Mouse (Mus musculus): ENCODE data around the gene Olfr818. TPM values are rescaled to one million over a fixed set of nuclear protein-coding genes. Genes with fewer than 3 reads are reported as not detected.

Gene Olfr818
- not detected for polyA plus RNA-seq (2017; shearing (Covaris generic))

DNA sequence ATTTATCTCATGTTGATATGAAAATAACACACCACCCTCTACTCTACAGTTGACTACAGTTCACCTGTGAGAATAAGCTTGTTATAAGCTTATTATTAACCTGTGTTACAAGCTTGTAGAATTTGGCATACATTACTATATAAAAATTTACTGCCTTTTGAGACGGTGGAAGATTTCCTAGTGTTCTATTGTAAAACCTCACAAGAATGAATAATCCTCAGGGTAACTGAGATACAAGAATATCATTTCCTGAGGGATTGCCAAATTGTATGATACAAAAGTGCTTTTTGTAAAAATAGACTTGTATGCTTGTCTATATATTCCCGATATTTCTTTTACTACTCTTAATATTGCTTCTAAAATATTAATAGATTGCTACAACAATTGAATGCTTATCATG is at the start of gene Olfr818:
Gene Olfr818 (minus strand): TSS at position 101 of the 400 bp plus-strand sequence.

DNA sequence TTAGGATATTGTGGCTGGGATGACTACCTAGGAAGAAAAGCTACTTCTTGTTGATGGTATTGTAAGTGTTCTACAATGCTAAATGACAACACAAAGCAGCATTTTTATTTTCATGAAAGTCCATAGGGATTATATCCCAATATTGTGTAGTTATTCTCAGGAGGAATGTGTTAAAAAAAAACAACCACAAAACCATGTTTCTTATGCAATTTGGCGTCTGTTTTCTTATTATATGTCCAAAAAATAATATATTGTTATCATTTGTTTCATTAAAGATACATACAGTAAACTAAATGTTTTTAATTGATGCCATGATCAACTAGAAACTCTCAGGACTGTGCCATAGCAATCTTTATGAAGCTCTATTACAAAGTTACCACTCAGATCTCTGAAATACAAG is 36.1 kb upstream of the Olfr818 start, which contains the start of gene Gm10310:
Gene Gm10310 (minus strand): TSS at position 101 of the 400 bp plus-strand sequence.

DNA sequence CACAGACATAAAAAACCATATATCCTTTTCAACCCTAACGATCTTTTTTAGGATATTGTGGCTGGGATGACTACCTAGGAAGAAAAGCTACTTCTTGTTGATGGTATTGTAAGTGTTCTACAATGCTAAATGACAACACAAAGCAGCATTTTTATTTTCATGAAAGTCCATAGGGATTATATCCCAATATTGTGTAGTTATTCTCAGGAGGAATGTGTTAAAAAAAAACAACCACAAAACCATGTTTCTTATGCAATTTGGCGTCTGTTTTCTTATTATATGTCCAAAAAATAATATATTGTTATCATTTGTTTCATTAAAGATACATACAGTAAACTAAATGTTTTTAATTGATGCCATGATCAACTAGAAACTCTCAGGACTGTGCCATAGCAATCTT is 27.1 kb upstream of the Olfr818 start, which contains the start of gene Olfr247:
Gene Olfr247 (minus strand): TSS at position 101 of the 400 bp plus-strand sequence.

DNA sequence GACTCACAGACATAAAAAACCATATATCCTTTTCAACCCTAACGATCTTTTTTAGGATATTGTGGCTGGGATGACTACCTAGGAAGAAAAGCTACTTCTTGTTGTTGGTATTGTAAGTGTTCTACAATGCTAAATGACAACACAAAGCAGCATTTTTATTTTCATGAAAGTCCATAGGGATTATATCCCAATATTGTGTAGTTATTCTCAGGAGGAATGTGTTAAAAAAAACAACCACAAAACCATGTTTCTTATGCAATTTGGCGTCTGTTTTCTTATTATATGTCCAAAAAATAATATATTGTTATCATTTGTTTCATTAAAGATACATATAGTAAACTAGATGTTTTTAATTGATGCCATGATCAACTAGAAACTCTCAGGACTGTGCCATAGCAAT is 18.3 kb upstream of the Olfr818 start, which contains the start of gene Olfr819:
Gene Olfr819 (minus strand): TSS at position 101 of the 400 bp plus-strand sequence.

DNA sequence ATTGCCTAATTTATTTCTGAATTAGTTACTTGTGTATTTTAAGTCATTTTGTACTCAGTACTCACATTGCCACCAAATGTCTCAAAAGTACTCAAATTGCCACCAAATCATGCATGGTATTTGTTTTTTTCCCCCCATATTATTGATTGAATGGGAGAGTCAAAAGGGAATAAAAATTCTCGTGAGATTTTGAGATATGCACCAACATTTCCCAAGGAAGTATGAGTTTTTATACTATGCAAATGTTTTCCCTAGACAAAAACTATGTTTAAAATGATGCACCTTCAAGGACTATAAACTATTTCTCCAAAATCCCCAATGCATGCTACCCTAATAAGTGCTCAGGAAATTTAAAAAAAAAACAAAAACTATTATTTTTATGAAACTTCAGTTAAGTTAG is 33.4 kb downstream of the Olfr818 start, which contains the start of gene Olfr816:
Gene Olfr816 (minus strand): TSS at position 101 of the 400 bp plus-strand sequence.

DNA sequence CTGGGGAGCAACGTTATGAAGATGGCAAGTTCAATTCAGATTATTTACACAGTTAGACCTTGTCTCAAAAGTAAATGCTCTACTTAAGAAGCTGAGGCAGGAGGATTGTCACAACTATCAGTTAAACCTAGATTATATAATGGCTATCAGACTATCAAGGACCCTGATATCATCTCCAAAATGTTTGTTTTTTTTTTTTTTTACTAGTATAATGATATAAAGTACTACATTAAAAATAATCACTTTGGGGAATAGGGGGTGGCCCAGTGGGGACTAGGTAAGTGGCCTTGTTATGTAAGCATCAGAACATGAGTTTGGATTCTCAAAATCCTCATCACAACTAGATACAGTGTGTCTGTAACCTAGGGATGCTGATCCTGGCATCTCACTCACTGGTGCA is 43.1 kb downstream of the Olfr818 start, which contains the start of gene Olfr815:
Gene Olfr815 (minus strand): TSS at position 101 of the 400 bp plus-strand sequence.

Other genes with a start within 250 kb of the Olfr818 start
- under 1 TPM; 0.02 to 0.07 TPM for gene Olfr804, start 245.9 kb downstream of the Olfr818 start, polyA plus RNA-seq (2017; shearing (Covaris generic))
- gene Olfr805, start 219.7 kb downstream of the Olfr818 start, polyA plus RNA-seq (2017; shearing (Covaris generic)), result not detected
- not detected for gene Olfr806, start 207.2 kb downstream of the Olfr818 start, polyA plus RNA-seq (2017; shearing (Covaris generic))
- under 1 TPM in 1 of 2 experiments, not detected in 1; 0.82 TPM for gene Olfr807, start 191.3 kb downstream of the Olfr818 start, polyA plus RNA-seq (2017; shearing (Covaris generic))
- gene Olfr808, start 183.6 kb downstream of the Olfr818 start, polyA plus RNA-seq (2017; shearing (Covaris generic)), result not detected
- under 1 TPM; 0.07 to 0.22 TPM for gene Olfr809, start 174.5 kb downstream of the Olfr818 start, polyA plus RNA-seq (2017; shearing (Covaris generic))
- not detected for gene Olfr810, start 154.2 kb downstream of the Olfr818 start, polyA plus RNA-seq (2017; shearing (Covaris generic))
- gene Olfr811, start 144.7 kb downstream of the Olfr818 start, polyA plus RNA-seq (2017; shearing (Covaris generic)), result not detected
- gene Olfr812, start 103.0 kb downstream of the Olfr818 start, polyA plus RNA-seq (2017; shearing (Covaris generic)), result 1 to 10 TPM in 1 of 2 experiments, under 1 TPM in 1; 0.20 to 1.2 TPM
- not detected for gene Olfr813, start 93.7 kb downstream of the Olfr818 start, polyA plus RNA-seq (2017; shearing (Covaris generic))
- gene Olfr814, start 69.2 kb downstream of the Olfr818 start, polyA plus RNA-seq (2017; shearing (Covaris generic)), result under 1 TPM in 1 of 2 experiments, not detected in 1; 0.91 TPM
- gene Olfr815, start 43.2 kb downstream of the Olfr818 start, polyA plus RNA-seq (2017; shearing (Covaris generic)), result 1 to 10 TPM in 1 of 2 experiments, under 1 TPM in 1; 0.18 to 1.8 TPM
- gene Olfr816, start 33.5 kb downstream of the Olfr818 start, polyA plus RNA-seq (2017; shearing (Covaris generic)), result 1 to 10 TPM in 1 of 2 experiments, under 1 TPM in 1; 0.37 to 1.4 TPM
- gene Olfr819, start 18.2 kb upstream of the Olfr818 start, polyA plus RNA-seq (2017; shearing (Covaris generic)), result not detected
- not detected for gene Olfr247, start 27.0 kb upstream of the Olfr818 start, polyA plus RNA-seq (2017; shearing (Covaris generic))
- gene Gm10310, start 36.0 kb upstream of the Olfr818 start, polyA plus RNA-seq (2017; shearing (Covaris generic)), result 1 to 10 TPM in 1 of 2 experiments, under 1 TPM in 1; 0.16 to 1.0 TPM
- not detected for gene Olfr820, start 63.5 kb upstream of the Olfr818 start, polyA plus RNA-seq (2017; shearing (Covaris generic))
- gene Olfr821, start 81.2 kb upstream of the Olfr818 start, polyA plus RNA-seq (2017; shearing (Covaris generic)), result not detected
- gene Olfr822, start 122.1 kb upstream of the Olfr818 start, polyA plus RNA-seq (2017; shearing (Covaris generic)), result 1 to 10 TPM in 1 of 2 experiments, under 1 TPM in 1; 0.07 to 1.0 TPM
- gene Olfr823, start 166.3 kb upstream of the Olfr818 start, polyA plus RNA-seq (2017; shearing (Covaris generic)), result not detected
- gene Olfr824, start 180.9 kb upstream of the Olfr818 start, polyA plus RNA-seq (2017; shearing (Covaris generic)), result under 1 TPM; 0.29 to 0.94 TPM
- gene Olfr825, start 217.7 kb upstream of the Olfr818 start, polyA plus RNA-seq (2017; shearing (Covaris generic)), result not detected
- gene Olfr826, start 235.1 kb upstream of the Olfr818 start, polyA plus RNA-seq (2017; shearing (Covaris generic)), result under 1 TPM; 0.19 to 0.62 TPM